Mouse (Mus musculus): Measurements from ENCODE around the gene Psmb6. TPM values are rescaled to one million over a fixed set of nuclear protein-coding genes. Genes with fewer than 3 reads are reported as not detected.
"Not testable (repeated sequence)": the region's sequence is repeated elsewhere in the genome, so short reads cannot be mapped to it uniquely, and the experiment has no call there.

Psmb6 gene
- polyA plus RNA-seq, 1 experiment from 2014 or later = 801 TPM

DNA sequence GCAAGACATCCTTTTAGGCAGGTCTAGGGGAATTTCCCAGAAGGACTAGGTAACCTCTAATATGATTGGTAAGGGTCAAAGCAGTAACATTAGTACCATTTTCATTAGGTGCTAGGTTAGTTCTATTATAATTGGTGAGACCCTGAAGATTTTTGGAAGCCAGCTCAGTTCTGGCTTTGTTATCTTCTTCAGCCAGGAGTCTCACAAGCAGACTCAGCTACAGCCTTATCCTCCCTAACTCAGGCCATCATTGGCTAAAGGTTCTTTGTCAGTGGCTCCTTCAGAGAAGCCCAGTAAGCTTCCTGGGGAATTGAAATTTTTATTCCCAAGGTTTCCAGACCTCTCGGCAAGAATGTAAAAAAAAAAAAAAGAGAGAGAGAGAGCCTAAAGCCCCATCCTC, 6.7 kb upstream of the Psmb6 start:
- no peak for ATAC-seq (ENCODE audit: low read depth)
- 44% methylated on average over 1 of the region's 1 CpGs for WGBS

DNA sequence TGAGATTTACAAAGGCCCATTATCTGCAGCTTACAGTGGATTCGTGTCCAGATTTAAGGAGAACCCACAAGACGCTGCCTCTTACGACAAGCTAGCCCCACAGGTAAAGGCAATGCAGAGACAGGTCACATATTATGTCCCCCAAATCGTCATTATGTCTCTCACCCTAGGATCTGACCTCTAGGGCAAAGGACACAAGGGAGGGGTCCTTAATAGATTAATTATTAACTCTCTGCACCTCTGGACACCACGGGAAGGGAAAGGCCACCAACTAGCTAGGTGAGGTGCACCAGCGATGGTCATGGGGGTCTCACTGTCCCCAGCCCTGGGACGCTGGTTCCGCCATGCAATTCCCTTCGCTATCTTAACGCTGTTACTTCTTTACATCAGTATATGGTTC, 6.2 kb upstream of the Psmb6 start, which contains the start of gene Gltpd2:
Gltpd2 (plus strand) TSS at position 274 of the 400 bp plus-strand sequence.
- Histone ChIP-seq H3K4me3 (ENCODE audit: low read depth, low read length) (peak within 1 kb of the TSS; percentile 17), H3K9me3 (ENCODE audit: control insufficient read depth, low read length) (no peaks in the 10 kb centered on the region), H3K4me1 (ENCODE audit: control insufficient read depth, insufficient read depth, low read length) (no peaks in the 10 kb centered on the region), H3K27ac (ENCODE audit: low read depth, low read length) (no peak within 1 kb of the TSS), H3K27me3 (ENCODE audit: control insufficient read depth, insufficient read depth, low read length) (no peaks in the 10 kb centered on the region), H3K9ac (replicated peaks; ENCODE audit: low read depth, low read length) (peak within 1 kb of the TSS; percentile 50), H3K36me3 (ENCODE audit: control insufficient read depth, insufficient read depth, low read length) (no peaks in the 10 kb centered on the region), H3K4me2 (ENCODE audit: low read depth, low read length) (peak within 1 kb of the TSS; percentile 40)
- no peak for ATAC-seq (ENCODE audit: low read depth)
- WGBS = 72% methylated on average over 10 of the region's 10 CpGs

More for the DNA sequence above, 6.7 kb upstream of the Psmb6 start:
- H3K4me3 ChIP-seq (ENCODE audit: low read depth, low read length) = no peak overlapping the region
- no peaks in the 10 kb centered on the region for H3K27me3 ChIP-seq (ENCODE audit: control insufficient read depth, insufficient read depth, low read length)
- no peaks in the 10 kb centered on the region for H3K9me3 ChIP-seq (ENCODE audit: control insufficient read depth, low read length)
- H3K27ac ChIP-seq (ENCODE audit: low read depth, low read length) = no peak overlapping the region
- H3K36me3 ChIP-seq (ENCODE audit: control insufficient read depth, insufficient read depth, low read length) = no peaks in the 10 kb centered on the region
- H3K9ac ChIP-seq (replicated peaks; ENCODE audit: low read depth, low read length) = no peak overlapping the region
- no peaks in the 10 kb centered on the region for H3K4me1 ChIP-seq (ENCODE audit: control insufficient read depth, insufficient read depth, low read length)
- H3K4me2 ChIP-seq (ENCODE audit: low read depth, low read length) = no peak overlapping the region

DNA sequence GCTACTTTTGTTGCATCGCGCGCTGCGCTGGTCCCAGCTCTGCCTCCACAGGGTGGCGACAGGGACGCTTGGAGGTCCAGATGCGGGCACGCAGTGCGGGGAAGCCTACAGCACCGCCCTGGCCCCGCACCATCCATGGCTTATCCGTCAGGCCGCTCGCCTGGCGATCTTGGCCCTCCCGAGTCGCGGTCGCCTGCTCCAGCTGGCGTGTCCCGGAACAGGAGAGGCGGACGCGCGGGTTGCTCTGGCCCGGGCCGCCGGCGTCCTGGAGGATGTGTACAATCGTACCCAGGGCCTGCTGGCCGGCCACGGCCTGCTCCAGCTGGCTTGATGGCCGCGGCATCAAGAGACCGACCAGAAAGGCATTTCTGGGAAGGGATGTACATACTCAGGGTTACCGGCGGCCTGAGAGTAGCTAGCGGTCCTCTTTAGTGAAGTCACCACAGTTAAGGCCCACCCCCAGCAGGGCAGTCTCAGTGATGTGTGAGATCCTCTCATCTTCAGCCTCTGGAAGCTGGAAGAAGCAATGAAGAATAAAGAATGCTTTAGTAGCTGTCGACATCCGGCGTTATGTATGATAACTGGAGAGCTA, 4.9 kb upstream of the Psmb6 start:
- Histone ChIP-seq H3K9me3 (ENCODE audit: control insufficient read depth, low read length) (no peaks in the 10 kb centered on the region), H3K27me3 (ENCODE audit: control insufficient read depth, insufficient read depth, low read length) (no peaks in the 10 kb centered on the region), H3K9ac (replicated peaks; ENCODE audit: low read depth, low read length) (peak overlapping the region; percentile 50), H3K27ac (ENCODE audit: low read depth, low read length) (0 out of 2 replicates have a peak overlapping the region, but pooled peaks have one; percentile 16), H3K4me3 (ENCODE audit: low read depth, low read length) (peak overlapping the region; percentile 17), H3K36me3 (ENCODE audit: control insufficient read depth, insufficient read depth, low read length) (no peaks in the 10 kb centered on the region), H3K4me2 (ENCODE audit: low read depth, low read length) (peak overlapping the region; percentile 40), H3K4me1 (ENCODE audit: control insufficient read depth, insufficient read depth, low read length) (no peaks in the 10 kb centered on the region)
- peak; percentile 60; the same call in 1 of the 2 replicates for ATAC-seq (ENCODE audit: low read depth)
- WGBS = 14% methylated on average over 41 of the region's 41 CpGs

DNA sequence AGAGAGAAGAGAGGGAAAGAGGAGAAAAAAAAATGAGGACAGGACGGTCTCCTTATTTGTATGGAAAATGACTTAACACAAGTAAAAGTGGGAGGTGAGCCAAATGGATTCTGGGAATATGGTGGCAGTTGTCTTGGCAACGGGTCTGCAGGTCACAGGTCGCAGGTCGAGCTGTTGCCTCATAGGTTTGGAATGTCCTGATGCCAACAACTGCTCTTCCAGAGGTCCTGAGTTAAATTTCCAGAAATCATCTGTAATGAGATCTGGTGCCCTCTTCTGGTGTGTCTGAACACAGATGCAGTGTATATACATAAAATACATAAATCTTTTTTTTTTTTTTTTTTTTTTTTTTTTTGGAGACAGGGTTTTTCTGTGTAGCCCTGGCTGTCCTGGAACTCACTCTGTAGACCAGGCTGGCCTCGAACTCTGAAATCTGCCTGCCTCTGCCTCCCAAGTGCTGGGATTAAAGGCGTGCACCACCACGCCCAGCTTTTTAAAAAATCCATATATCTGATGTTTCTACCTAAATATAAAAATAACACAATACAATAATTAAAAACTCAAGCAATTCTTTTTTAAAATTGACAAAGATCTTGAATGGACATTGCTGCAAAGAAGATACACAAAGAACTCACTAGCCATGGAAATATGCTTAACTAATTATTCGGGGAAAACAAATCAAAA, 1.7 kb upstream of the Psmb6 start:
- H3K27ac ChIP-seq (ENCODE audit: low read depth, low read length); H3K4me1 ChIP-seq (ENCODE audit: control insufficient read depth, insufficient read depth, low read length): not testable (repeated sequence)

DNA sequence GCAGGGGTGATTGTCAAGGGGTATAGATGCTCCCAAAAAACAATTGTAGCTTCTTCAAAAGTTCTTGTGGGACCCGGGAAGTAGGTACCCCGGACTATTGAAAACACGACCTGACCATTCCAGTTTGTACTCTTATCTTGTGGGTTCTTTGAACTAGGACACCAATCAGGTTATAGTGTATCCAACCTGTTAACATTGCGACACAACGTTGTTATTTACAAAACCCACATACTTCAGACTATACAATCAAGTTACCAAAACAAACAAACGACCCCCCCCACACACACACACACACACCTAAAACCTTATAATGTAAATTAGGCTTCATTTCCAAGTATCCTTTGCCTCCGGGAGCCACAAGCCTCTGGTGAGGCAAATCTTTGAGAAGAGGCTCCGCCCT, 385 bp upstream of the Psmb6 start:
- Histone ChIP-seq H3K9me3 (ENCODE audit: control insufficient read depth, low read length) (no peaks in the 10 kb centered on the region), H3K9ac (replicated peaks; ENCODE audit: low read depth, low read length) (no peak overlapping the region), H3K4me2 (ENCODE audit: low read depth, low read length) (peak overlapping the region; percentile 75), H3K27me3 (ENCODE audit: control insufficient read depth, insufficient read depth, low read length) (no peaks in the 10 kb centered on the region), H3K4me3 (ENCODE audit: low read depth, low read length) (peak overlapping the region; percentile 58; the same call in 1 of the 2 replicates), H3K27ac (ENCODE audit: low read depth, low read length) (no peak overlapping the region), H3K36me3 (ENCODE audit: control insufficient read depth, insufficient read depth, low read length) (peaks cover 19% of the 10 kb centered on the region), H3K4me1 (ENCODE audit: control insufficient read depth, insufficient read depth, low read length) (peaks cover 8% of the 10 kb centered on the region)
- ATAC-seq (ENCODE audit: low read depth) = no peak; the same call in 1 of the 2 replicates
- WGBS = 5% methylated on average over 8 of the region's 8 CpGs

More for the DNA sequence above, 1.7 kb upstream of the Psmb6 start:
- H3K9ac ChIP-seq (replicated peaks; ENCODE audit: low read depth, low read length); H3K4me2 ChIP-seq (ENCODE audit: low read depth, low read length); ATAC-seq (ENCODE audit: low read depth); H3K27me3 ChIP-seq (ENCODE audit: control insufficient read depth, insufficient read depth, low read length); H3K9me3 ChIP-seq (ENCODE audit: control insufficient read depth, low read length); H3K4me3 ChIP-seq (ENCODE audit: low read depth, low read length): not testable (repeated sequence)
- WGBS = 87% methylated on average over 8 of the region's 8 CpGs
- peaks cover 19% of the 10 kb centered on the region for H3K36me3 ChIP-seq (ENCODE audit: control insufficient read depth, insufficient read depth, low read length)

DNA sequence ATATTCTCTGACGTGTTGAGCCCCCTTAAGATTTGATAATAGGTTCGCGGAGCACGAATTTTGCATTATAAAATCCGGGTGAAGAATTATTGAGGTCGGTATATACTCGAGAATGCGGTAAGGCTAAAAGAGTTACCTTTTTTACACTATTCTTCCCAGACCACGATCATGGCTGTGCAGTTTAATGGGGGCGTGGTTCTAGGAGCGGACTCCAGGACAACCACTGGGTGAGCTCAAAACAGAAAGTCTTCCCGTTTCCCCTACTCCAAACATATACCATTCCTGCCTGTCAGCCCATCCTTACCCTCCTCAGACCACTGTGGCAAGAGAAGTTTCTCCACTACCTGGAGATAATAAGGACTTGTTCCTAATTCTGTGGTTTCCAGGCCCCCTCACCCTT, 559 bp downstream of the Psmb6 start:
- Histone ChIP-seq H3K36me3 (ENCODE audit: control insufficient read depth, insufficient read depth, low read length) (peaks cover 19% of the 10 kb centered on the region), H3K9me3 (ENCODE audit: control insufficient read depth, low read length) (no peaks in the 10 kb centered on the region), H3K4me1 (ENCODE audit: control insufficient read depth, insufficient read depth, low read length) (peaks cover 8% of the 10 kb centered on the region), H3K27ac (ENCODE audit: low read depth, low read length) (0 out of 2 replicates have a peak overlapping the region, but pooled peaks have one; percentile 57), H3K9ac (replicated peaks; ENCODE audit: low read depth, low read length) (peak overlapping the region; percentile 59), H3K4me3 (ENCODE audit: low read depth, low read length) (peak overlapping the region; percentile 58), H3K4me2 (ENCODE audit: low read depth, low read length) (peak overlapping the region; percentile 75), H3K27me3 (ENCODE audit: control insufficient read depth, insufficient read depth, low read length) (no peaks in the 10 kb centered on the region)
- ATAC-seq (ENCODE audit: low read depth) = peak; percentile 49; the same call in 1 of the 2 replicates
- 3% methylated on average over 12 of the region's 12 CpGs for WGBS

DNA sequence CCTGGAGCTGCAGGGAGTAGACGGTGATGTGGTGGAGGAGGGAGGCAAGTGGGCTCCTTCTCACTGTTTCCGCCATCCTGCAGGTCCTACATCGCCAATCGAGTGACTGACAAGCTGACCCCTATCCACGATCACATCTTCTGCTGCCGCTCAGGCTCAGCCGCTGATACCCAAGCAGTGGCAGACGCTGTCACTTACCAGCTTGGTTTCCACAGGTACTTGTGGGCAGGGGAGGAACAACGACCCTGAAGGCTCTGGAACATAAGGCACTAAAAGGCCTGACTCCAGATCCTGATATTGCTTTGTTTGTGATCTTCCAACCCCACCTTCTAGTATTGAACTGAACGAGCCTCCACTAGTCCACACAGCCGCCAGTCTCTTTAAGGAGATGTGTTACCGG, 1.0 kb downstream of the Psmb6 start:
- H3K27ac ChIP-seq (ENCODE audit: low read depth, low read length) = no peak overlapping the region
- 85% methylated on average over 12 of the region's 12 CpGs for WGBS
- H3K9ac ChIP-seq (replicated peaks; ENCODE audit: low read depth, low read length) = no peak overlapping the region
- H3K4me2 ChIP-seq (ENCODE audit: low read depth, low read length) = peak overlapping the region; percentile 75
- H3K9me3 ChIP-seq (ENCODE audit: control insufficient read depth, low read length) = no peaks in the 10 kb centered on the region
- H3K36me3 ChIP-seq (ENCODE audit: control insufficient read depth, insufficient read depth, low read length) = peaks cover 19% of the 10 kb centered on the region
- no peaks in the 10 kb centered on the region for H3K27me3 ChIP-seq (ENCODE audit: control insufficient read depth, insufficient read depth, low read length)
- ATAC-seq (ENCODE audit: low read depth) = no peak
- peaks cover 8% of the 10 kb centered on the region for H3K4me1 ChIP-seq (ENCODE audit: control insufficient read depth, insufficient read depth, low read length)
- H3K4me3 ChIP-seq (ENCODE audit: low read depth, low read length) = peak overlapping the region; percentile 58

DNA sequence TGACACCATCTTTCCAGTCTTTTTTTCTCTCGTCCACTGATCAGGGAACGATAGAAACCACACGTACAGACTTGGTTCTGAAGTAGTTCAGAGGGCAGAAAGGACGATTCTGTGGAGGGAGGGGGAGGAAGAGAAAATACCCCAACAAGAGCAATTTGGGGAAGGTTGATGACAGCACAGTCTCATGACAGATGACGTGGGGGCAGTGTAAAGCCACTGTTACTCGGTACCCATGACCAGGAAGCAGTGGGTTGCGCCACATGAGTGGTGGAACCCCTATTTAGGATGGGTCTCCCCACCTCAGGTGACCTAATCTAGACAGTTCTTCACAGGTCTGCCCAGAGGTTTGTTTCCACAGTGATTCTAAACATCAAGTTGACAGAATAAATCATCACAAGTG, 3.4 kb downstream of the Psmb6 start:
- no peaks in the 10 kb centered on the region for H3K9me3 ChIP-seq (ENCODE audit: control insufficient read depth, low read length)
- no peaks in the 10 kb centered on the region for H3K27me3 ChIP-seq (ENCODE audit: control insufficient read depth, insufficient read depth, low read length)
- 87% methylated on average over 7 of the region's 7 CpGs for WGBS
- peaks cover 8% of the 10 kb centered on the region for H3K4me1 ChIP-seq (ENCODE audit: control insufficient read depth, insufficient read depth, low read length)
- ATAC-seq (ENCODE audit: low read depth) = no peak
- H3K27ac ChIP-seq (ENCODE audit: low read depth, low read length) = no peak overlapping the region
- H3K4me2 ChIP-seq (ENCODE audit: low read depth, low read length) = no peak overlapping the region
- peaks cover 19% of the 10 kb centered on the region for H3K36me3 ChIP-seq (ENCODE audit: control insufficient read depth, insufficient read depth, low read length)
- H3K4me3 ChIP-seq (ENCODE audit: low read depth, low read length) = no peak overlapping the region
- H3K9ac ChIP-seq (replicated peaks; ENCODE audit: low read depth, low read length) = no peak overlapping the region

DNA sequence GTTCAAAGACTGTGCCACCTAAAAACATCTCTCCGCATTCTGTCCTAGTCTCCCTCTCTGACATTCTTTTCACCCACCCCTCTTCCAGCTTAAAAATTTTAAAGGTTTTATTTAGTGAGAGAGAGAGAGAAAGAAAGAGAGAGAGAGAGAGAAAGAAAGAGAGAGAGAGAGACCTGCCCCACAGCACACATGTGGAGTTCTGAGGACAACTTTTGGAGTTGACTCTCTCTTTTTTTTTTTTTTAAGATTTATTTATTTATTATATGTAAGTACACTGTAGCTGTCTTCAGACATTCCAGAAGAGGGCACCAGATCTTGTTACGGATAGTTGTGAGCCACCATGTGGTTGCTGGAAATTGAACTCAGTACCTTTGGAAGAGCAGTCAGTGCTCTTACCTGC, 5.9 kb downstream of the Psmb6 start:
- not testable (repeated sequence) for H3K4me2 ChIP-seq (ENCODE audit: low read depth, low read length); H3K9me3 ChIP-seq (ENCODE audit: control insufficient read depth, low read length); H3K4me1 ChIP-seq (ENCODE audit: control insufficient read depth, insufficient read depth, low read length); H3K27ac ChIP-seq (ENCODE audit: low read depth, low read length); H3K4me3 ChIP-seq (ENCODE audit: low read depth, low read length); H3K9ac ChIP-seq (replicated peaks; ENCODE audit: low read depth, low read length); ATAC-seq (ENCODE audit: low read depth); H3K27me3 ChIP-seq (ENCODE audit: control insufficient read depth, insufficient read depth, low read length)
- WGBS = 95% methylated on average over 2 of the region's 2 CpGs
- peaks cover 19% of the 10 kb centered on the region for H3K36me3 ChIP-seq (ENCODE audit: control insufficient read depth, insufficient read depth, low read length)

Data from neural tube, embryonic 14.5 days (tissue).